Mouse (Mus musculus) MEL (cell line): ENCODE results near the gene Nos1ap. TPM values are rescaled to one million over a fixed set of nuclear protein-coding genes. Genes with fewer than 3 reads are reported as not detected.

ENCODE experiments used
- DNase-seq: peaks from one replicate; pipeline ENCODE4 v3.0.0; 2011; ENCODE audit warnings: low read depth, low spot score
- H3K27ac ChIP-seq: 2 replicates; pipeline ENCODE4 v1.5.1; 2012; ENCODE audit warnings: low read depth, mild to moderate bottlenecking, control low read depth, low read length, moderate library complexity; ENCODE audit not compliant: control insufficient read depth
- H3K27me3 ChIP-seq, 2 experiments: fragments of 150-350 bp in 1 of 2; sonication (generic) in 1 of 2; 2 replicates each; pipeline ENCODE4 v1.6.1; 2012; ENCODE audit warnings: low read length in 2 of 2, mild to moderate bottlenecking in 2 of 2, improper control_type of control experiment in 1 of 2, moderate library complexity in 1 of 2; ENCODE audit not compliant: insufficient read depth in 2 of 2, control insufficient read depth in 1 of 2
- H3K36me3 ChIP-seq, 2 experiments: 2 replicates each; pipeline ENCODE4 v1.6.1; 2012 to 2014; ENCODE audit warnings: low read length in 2 of 2, improper control_type of control experiment in 1 of 2, inconsistent platforms in 1 of 2, mild to moderate bottlenecking in 1 of 2; ENCODE audit not compliant: insufficient read depth in 2 of 2, control insufficient read depth in 1 of 2
- H3K4me1 ChIP-seq, 2 experiments: fragments of 150-350 bp in 1 of 2; sonication (generic) in 1 of 2; 2 replicates each; pipeline ENCODE4 v1.6.1; 2012; ENCODE audit warnings: low read length in 2 of 2, improper control_type of control experiment in 1 of 2, mild to moderate bottlenecking in 1 of 2; ENCODE audit not compliant: insufficient read depth in 2 of 2, control insufficient read depth in 1 of 2
- H3K4me3 ChIP-seq, 2 experiments: fragments of 150-350 bp in 1 of 2; sonication (generic) in 1 of 2; 2 replicates each; pipeline ENCODE4 v1.5.1; 2012; ENCODE audit warnings: low read depth in 2 of 2, low read length in 2 of 2, mild to moderate bottlenecking in 2 of 2, moderate library complexity in 2 of 2, control low read depth in 1 of 2, improper control_type of control experiment in 1 of 2; ENCODE audit not compliant: control insufficient read depth in 1 of 2, insufficient read depth in 1 of 2
- H3K79me2 ChIP-seq: 2 replicates; pipeline ENCODE4 v1.6.1; 2012; ENCODE audit warnings: mild to moderate bottlenecking, low read length, moderate library complexity; ENCODE audit not compliant: control insufficient read depth, poor library complexity, insufficient read depth
- H3K9ac ChIP-seq: 2 replicates; pipeline ENCODE4 v1.6.1; 2012; ENCODE audit warnings: low read depth, mild to moderate bottlenecking, control low read depth, low read length, moderate library complexity; ENCODE audit not compliant: control insufficient read depth, poor library complexity, severe bottlenecking
- H3K9me3 ChIP-seq: fragments of 150-350 bp; sonication (generic); replicated peaks from 2 replicates; pipeline ENCODE4 v1.6.1; 2012; ENCODE audit warnings: mild to moderate bottlenecking, low read length, improper control_type of control experiment, moderate library complexity; ENCODE audit not compliant: insufficient read depth
- CHD1 ChIP-seq: IDR thresholded peaks from 2 replicates; pipeline ENCODE4 v1.6.1; 2012; ENCODE audit warnings: low read depth, mild to moderate bottlenecking, inconsistent platforms, low read length, improper control_type of control experiment
- CHD2 ChIP-seq: IDR thresholded peaks from 2 replicates; pipeline ENCODE4 v1.6.1; 2011; ENCODE audit warnings: low read length, improper control_type of control experiment
- CTCF ChIP-seq, 3 experiments: IDR thresholded peaks in 2 of 3; conservative IDR thresholded peaks in 1 of 3; 2 replicates each; pipeline ENCODE4 v1.5.1; 2011 to 2012; ENCODE audit warnings: low read length in 3 of 3, low read depth in 2 of 3, mild to moderate bottlenecking in 2 of 3, improper control_type of control experiment in 1 of 3, inconsistent platforms in 1 of 3, mixed read lengths in 1 of 3, moderate library complexity in 1 of 3; ENCODE audit not compliant: control insufficient read depth in 1 of 3, insufficient read depth in 1 of 3, poor library complexity in 1 of 3, severe bottlenecking in 1 of 3
- E2F4 ChIP-seq: IDR thresholded peaks from 2 replicates; pipeline ENCODE4 v1.6.1; 2011; ENCODE audit warnings: low read depth, low read length, improper control_type of control experiment, borderline replicate concordance
- GABPA ChIP-seq: IDR thresholded peaks from 2 replicates; pipeline ENCODE4 v1.6.1; 2012; ENCODE audit warnings: low read depth, mild to moderate bottlenecking, inconsistent platforms, low read length, improper control_type of control experiment, moderate library complexity
- HCFC1 ChIP-seq: IDR thresholded peaks from 2 replicates; pipeline ENCODE4 v1.6.1; 2012; ENCODE audit warnings: low read depth, mild to moderate bottlenecking, inconsistent platforms, low read length, improper control_type of control experiment, moderate library complexity
- JUND ChIP-seq: IDR thresholded peaks from 2 replicates; pipeline ENCODE4 v1.6.1; 2011; ENCODE audit warnings: low read depth, mild to moderate bottlenecking, improper control_type of control experiment, low read length
- KAT2A ChIP-seq: conservative IDR thresholded peaks from 2 replicates; pipeline ENCODE4 v1.6.1; 2012; ENCODE audit warnings: low read depth, low read length, improper control_type of control experiment, inconsistent platforms
- MAZ ChIP-seq: IDR thresholded peaks from 2 replicates; pipeline ENCODE4 v1.6.1; 2012; ENCODE audit warnings: low read depth, mild to moderate bottlenecking, inconsistent platforms, low read length, improper control_type of control experiment
- MXI1 ChIP-seq: IDR thresholded peaks from 2 replicates; pipeline ENCODE4 v1.6.1; 2011; ENCODE audit warnings: mild to moderate bottlenecking, low read depth, low read length, improper control_type of control experiment
- MYB ChIP-seq: IDR thresholded peaks from 2 replicates; pipeline ENCODE4 v1.6.1; 2011; ENCODE audit warnings: mild to moderate bottlenecking, low read depth, low read length, improper control_type of control experiment
- NRF1 ChIP-seq: IDR thresholded peaks from 2 replicates; pipeline ENCODE4 v1.6.1; 2014; ENCODE audit warnings: low read depth, mild to moderate bottlenecking, inconsistent platforms, low read length, improper control_type of control experiment, moderate library complexity; ENCODE audit not compliant: poor library complexity, insufficient read depth, severe bottlenecking
- POLR2AphosphoS2 ChIP-seq: IDR thresholded peaks from 2 replicates; pipeline ENCODE4 v1.6.1; 2011; ENCODE audit warnings: low read length, improper control_type of control experiment
- POLR2AphosphoS5 ChIP-seq: IDR thresholded peaks from 2 replicates; pipeline ENCODE4 v1.6.1; 2012; ENCODE audit warnings: low read depth, borderline replicate concordance, mild to moderate bottlenecking, inconsistent platforms, low read length, moderate library complexity, mixed read lengths
- RCOR1 ChIP-seq: IDR thresholded peaks from 2 replicates; pipeline ENCODE4 v1.6.1; 2012; ENCODE audit warnings: low read depth, mild to moderate bottlenecking, inconsistent platforms, low read length, improper control_type of control experiment
- SMC3 ChIP-seq: IDR thresholded peaks from 2 replicates; pipeline ENCODE4 v1.6.1; 2011; ENCODE audit warnings: low read depth, low read length, improper control_type of control experiment
- TCF12 ChIP-seq: IDR thresholded peaks from 2 replicates; pipeline ENCODE4 v1.6.1; 2014; ENCODE audit warnings: low read depth, mild to moderate bottlenecking, inconsistent platforms, low read length, improper control_type of control experiment, moderate library complexity
- UBTF ChIP-seq: IDR thresholded peaks from 2 replicates; pipeline ENCODE4 v1.6.1; 2012; ENCODE audit warnings: low read depth, mild to moderate bottlenecking, inconsistent platforms, low read length, improper control_type of control experiment, moderate library complexity, borderline replicate concordance; ENCODE audit not compliant: insufficient read depth
- USF2 ChIP-seq, 2 experiments: IDR thresholded peaks; 2 replicates each; pipeline ENCODE4 v1.6.1; 2011 to 2012; ENCODE audit warnings: improper control_type of control experiment in 2 of 2, low read length in 2 of 2, borderline replicate concordance in 1 of 2, inconsistent platforms in 1 of 2, low read depth in 1 of 2, mild to moderate bottlenecking in 1 of 2; ENCODE audit not compliant: insufficient read depth in 1 of 2
- ZC3H11A ChIP-seq: IDR thresholded peaks from 2 replicates; pipeline ENCODE4 v1.6.1; 2012; ENCODE audit warnings: low read depth, mild to moderate bottlenecking, inconsistent platforms, low read length, improper control_type of control experiment
- ZKSCAN1 ChIP-seq: IDR thresholded peaks from 2 replicates; pipeline ENCODE4 v1.6.1; 2012; ENCODE audit warnings: low read depth, mild to moderate bottlenecking, inconsistent platforms, low read length, improper control_type of control experiment, moderate library complexity
- ZNF384 ChIP-seq: IDR thresholded peaks from 2 replicates; pipeline ENCODE4 v1.6.1; 2012; ENCODE audit warnings: low read depth, mild to moderate bottlenecking, inconsistent platforms, low read length, improper control_type of control experiment
- polyA plus RNA-seq, 2 experiments: library from polyadenylated mRNA; stranded (reverse) in 1 of 2; unstranded in 1 of 2; fragments of >175 nt in 1 of 2; fragments of >200 nt in 1 of 2; gene quantifications; 2 replicates each; pipeline versions ENCODE4 v1.2.1 to v1.2.4; 2012; ENCODE audit warnings: low replicate concordance in 2 of 2, low read depth in 1 of 2; ENCODE audit not compliant: insufficient read length in 2 of 2, insufficient read depth in 1 of 2, missing spikeins in 1 of 2
- total RNA-seq: library from RNA; depleted of rRNA; stranded (reverse); fragments of 300-350 nt; gene quantifications from 2 replicates; pipeline ENCODE4 v1.2.3, GENCODE M21; 2012

The Nos1ap gene
- total and polyA plus RNA-seq, 3 experiments, result 0.62 to 2.4 TPM; not detected in 1

DNA sequence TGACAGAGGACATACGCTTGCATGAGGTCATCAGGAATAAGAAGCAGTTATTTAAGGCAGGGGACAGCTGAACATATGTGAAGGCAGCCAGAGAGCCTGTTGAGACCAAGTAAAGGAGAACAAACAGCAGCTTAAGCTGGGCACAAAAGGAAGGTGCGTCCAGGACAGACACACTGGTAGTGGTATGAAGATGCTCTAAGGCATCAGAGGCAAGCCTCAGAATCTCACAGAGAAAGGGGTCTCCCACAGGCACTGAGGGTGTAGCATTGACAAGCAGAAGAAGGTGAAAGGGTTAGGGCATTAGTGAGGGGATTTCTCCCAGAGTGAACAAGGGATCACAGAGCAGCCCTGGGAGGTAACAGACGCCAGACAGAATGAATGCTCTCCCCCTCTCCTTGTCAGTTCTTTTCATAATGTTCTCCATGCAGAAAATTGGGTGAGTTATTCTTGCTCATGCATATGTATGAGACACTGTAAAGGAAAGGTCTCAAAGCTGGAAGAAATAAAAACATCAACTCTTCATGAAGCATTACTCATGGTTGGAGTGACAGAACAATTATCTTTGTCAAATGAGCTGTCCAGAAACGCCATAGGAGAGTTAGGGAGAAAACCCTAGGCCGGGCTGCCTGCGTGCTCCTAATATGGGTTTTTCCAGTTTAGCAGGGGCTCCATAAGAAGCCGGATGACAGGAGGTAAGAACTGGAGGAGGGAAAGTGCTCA, 222.5 kb downstream of the Nos1ap start:
- H3K4me1 ChIP-seq, result no peaks in the 10 kb centered on the region
- no peak overlapping the region for H3K9ac ChIP-seq
- TF ChIP-seq NRF1, result no peak
- no peak for TF ChIP-seq ZC3H11A
- TF ChIP-seq UBTF, result no peak
- no peak for TF ChIP-seq CHD2
- no peak for TF ChIP-seq TCF12
- no peak for TF ChIP-seq GABPA
- no peak for TF ChIP-seq MYB
- TF ChIP-seq CHD1, result no peak
- TF ChIP-seq SMC3, result no peak
- TF ChIP-seq USF2 (IDR thresholded peaks at IDR 0.05; ENCODE audit: borderline replicate concordance in 1 of 2, insufficient read depth in 1 of 2, low read depth in 1 of 2, low read length in 2 of 2), result no peak
- TF ChIP-seq MAZ, result no peak
- TF ChIP-seq MXI1, result no peak
- TF ChIP-seq JUND, result no peak
- no peak for TF ChIP-seq CTCF (IDR thresholded peaks at IDR 0.05 in 2 of 3, conservative IDR thresholded peaks at IDR 0.05 in 1 of 3; ENCODE audit: control insufficient read depth in 1 of 3, insufficient read depth in 1 of 3, low read depth in 2 of 3, low read length in 3 of 3, poor library complexity in 1 of 3, severe bottlenecking in 1 of 3)
- no peak for TF ChIP-seq POLR2AphosphoS2
- TF ChIP-seq ZKSCAN1, result no peak
- no peak for TF ChIP-seq E2F4
- no peak for TF ChIP-seq RCOR1
- no peak for TF ChIP-seq HCFC1
- no peak overlapping the region for H3K4me3 ChIP-seq
- no peaks in the 10 kb centered on the region for H3K79me2 ChIP-seq
- H3K27ac ChIP-seq, result no peak overlapping the region
- H3K36me3 ChIP-seq, result no peaks in the 10 kb centered on the region
- H3K9me3 ChIP-seq, result no peaks in the 10 kb centered on the region
- no peaks in the 10 kb centered on the region for H3K27me3 ChIP-seq
- no peak for DNase-seq

DNA sequence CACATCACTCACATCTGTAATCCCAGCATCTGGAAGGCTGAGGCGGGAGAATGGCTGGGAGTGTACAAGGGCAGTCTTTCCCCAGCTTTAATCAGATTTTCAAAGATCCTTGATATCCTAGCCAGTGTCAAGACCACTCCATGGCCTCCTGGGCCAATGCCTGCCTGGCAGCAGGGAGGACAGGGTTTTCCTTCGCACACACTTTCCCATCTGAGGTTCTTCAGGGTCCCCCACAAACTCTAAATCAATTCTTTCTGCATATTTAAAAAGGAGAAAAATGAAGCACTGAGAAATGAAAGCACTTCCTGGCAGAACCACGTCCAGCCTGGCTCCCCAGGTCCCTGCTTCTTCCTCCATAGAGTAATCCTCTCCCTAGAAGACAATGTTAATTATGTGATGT, 225.9 kb downstream of the Nos1ap start:
- Histone ChIP-seq H3K9me3 (no peaks in the 10 kb centered on the region), H3K4me3 (no peak overlapping the region), H3K27ac (no peak overlapping the region), H3K36me3 (no peaks in the 10 kb centered on the region), H3K4me1 (no peaks in the 10 kb centered on the region), H3K9ac (no peak overlapping the region), H3K27me3 (no peaks in the 10 kb centered on the region), H3K79me2 (no peaks in the 10 kb centered on the region)
- TF ChIP-seq POLR2AphosphoS5 (no peak), KAT2A (no peak), ZNF384 (no peak)
- DNase-seq, result no peak
